Mouse (Mus musculus) liver, adult 2 months (tissue): ENCODE measurements around the gene Krt77. TPM values are rescaled to one million over a fixed set of nuclear protein-coding genes. Genes with fewer than 3 reads are reported as not detected.

Source experiments
- DNase-seq: peaks from one replicate; pipeline ENCODE4 v3.0.0-alpha.2; 2011; ENCODE audit warnings: low read depth, low spot score; ENCODE audit errors: extremely low read depth
- H3K27ac ChIP-seq: fragments of 200-500 bp; replicated peaks from 2 replicates; pipeline ENCODE4 v1.5.1; 2012; ENCODE audit warnings: low read depth, mild to moderate bottlenecking, control low read depth, inconsistent platforms, low read length; ENCODE audit not compliant: insufficient read depth
- H3K27me3 ChIP-seq: fragments of 200-500 bp; 2 replicates; pipeline ENCODE4 v1.6.1; 2012; ENCODE audit warnings: mild to moderate bottlenecking, moderate library complexity, low read length, inconsistent platforms; ENCODE audit not compliant: control insufficient read depth, insufficient read depth
- H3K36me3 ChIP-seq: fragments of 200-500 bp; 2 replicates; pipeline ENCODE4 v1.6.1; 2012; ENCODE audit warnings: low read length, inconsistent platforms; ENCODE audit not compliant: control insufficient read depth, insufficient read depth
- H3K4me1 ChIP-seq: fragments of 200-500 bp; 2 replicates; pipeline ENCODE4 v1.6.1; 2011; ENCODE audit warnings: low read length; ENCODE audit not compliant: control insufficient read depth, insufficient read depth
- H3K4me3 ChIP-seq: fragments of 200-500 bp; 2 replicates; pipeline ENCODE4 v1.5.1; 2011; ENCODE audit warnings: low read depth, mild to moderate bottlenecking, control low read depth, low read length, moderate library complexity; ENCODE audit not compliant: insufficient read depth
- H3K79me2 ChIP-seq: fragments of 200-500 bp; 2 replicates; pipeline ENCODE4 v1.6.1; 2012; ENCODE audit warnings: inconsistent platforms, mild to moderate bottlenecking, low read length, moderate library complexity; ENCODE audit not compliant: control insufficient read depth, insufficient read depth
- H3K9ac ChIP-seq: fragments of 200-500 bp; 2 replicates; pipeline ENCODE4 v1.6.1; 2012; ENCODE audit warnings: low read depth, mild to moderate bottlenecking, control low read depth, inconsistent platforms, low read length
- CTCF ChIP-seq: fragments of 200-500 bp; IDR thresholded peaks from 2 replicates; pipeline ENCODE4 v1.5.1; 2011; ENCODE audit warnings: low read depth, low read length, control low read depth
- POLR2A ChIP-seq: fragments of 200-500 bp; IDR thresholded peaks from 2 replicates; pipeline ENCODE4 v1.6.1; 2011; ENCODE audit warnings: low read length, control low read depth; ENCODE audit not compliant: insufficient read depth; ENCODE audit errors: extremely low read depth
- whole genome bisulfite sequencing: fragments of 180-500 bp; shearing (Covaris S2); methylation state at CpG from one replicate; pipeline ENCODE4 v1.1.7; 2018; 5-methylcytosine and 5-hydroxymethylcytosine counted together
- polyA plus RNA-seq: library from polyadenylated mRNA; depleted of rRNA; stranded (reverse); fragments of >200 nt; gene quantifications from 2 replicates; pipeline ENCODE4 v1.2.3, GENCODE M21; 2012
- total RNA-seq: library from RNA; depleted of rRNA; stranded (reverse); fragments of >200 nt; gene quantifications from 2 replicates; pipeline ENCODE4 v1.2.3, GENCODE M21; 2014

The Krt77 gene
- total and polyA plus RNA-seq, 2 experiments: not detected

GRCm38 (mm10) chr15:101850694-101851093 is 18.8 kb downstream of the Krt77 start, which contains the start of gene Krt1:
Krt1 (minus strand) TSS chr15:101850794.
- TF ChIP-seq CTCF (no peak), POLR2A (no peak)
- Histone ChIP-seq H3K27me3 (peaks cover 10% of the 10 kb centered on the region), H3K9ac (no peak within 1 kb of the TSS), H3K79me2 (no peaks in the 10 kb centered on the region), H3K27ac (no peak within 1 kb of the TSS), H3K4me3 (no peak within 1 kb of the TSS), H3K4me1 (no peaks in the 10 kb centered on the region), H3K36me3 (no peaks in the 10 kb centered on the region)
- DNase-seq: no peak
- WGBS: 68% methylated on average over 6 of the region's 6 CpGs

DNA sequence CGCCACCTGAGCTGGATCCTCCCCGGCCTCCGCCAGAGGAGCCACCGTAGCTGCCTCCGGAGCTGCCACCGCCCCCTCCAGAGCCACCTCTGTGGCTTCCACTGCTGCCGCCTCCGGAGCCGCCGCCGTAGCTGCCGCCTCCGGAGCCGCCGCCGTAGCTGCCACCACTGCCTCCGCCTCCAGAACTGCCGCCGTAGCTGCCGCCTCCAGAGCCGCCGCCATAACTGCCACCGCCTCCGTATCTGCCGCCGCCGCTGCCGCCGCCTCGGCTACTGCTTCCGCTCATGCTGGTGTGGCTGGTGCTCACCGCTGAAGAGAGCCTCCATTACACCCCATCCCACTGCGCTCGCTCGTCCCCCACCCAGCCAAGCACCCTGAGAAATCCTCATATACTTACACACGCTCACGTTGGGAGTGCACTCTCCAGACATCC is 23.5 kb downstream of the Krt77 start:
- Histone ChIP-seq H3K4me3 (peak overlapping the region; percentile 30; the same call in 1 of the 2 replicates), H3K27me3 (peaks cover 19% of the 10 kb centered on the region), H3K4me1 (no peaks in the 10 kb centered on the region), H3K36me3 (no peaks in the 10 kb centered on the region), H3K9ac (peak overlapping the region; percentile 44), H3K27ac (no peak overlapping the region), H3K79me2 (no peaks in the 10 kb centered on the region)
- no peak for DNase-seq
- TF ChIP-seq CTCF: no peak
- TF ChIP-seq POLR2A: no peak
- WGBS: 4% methylated on average over 32 of the region's 37 CpGs

DNA sequence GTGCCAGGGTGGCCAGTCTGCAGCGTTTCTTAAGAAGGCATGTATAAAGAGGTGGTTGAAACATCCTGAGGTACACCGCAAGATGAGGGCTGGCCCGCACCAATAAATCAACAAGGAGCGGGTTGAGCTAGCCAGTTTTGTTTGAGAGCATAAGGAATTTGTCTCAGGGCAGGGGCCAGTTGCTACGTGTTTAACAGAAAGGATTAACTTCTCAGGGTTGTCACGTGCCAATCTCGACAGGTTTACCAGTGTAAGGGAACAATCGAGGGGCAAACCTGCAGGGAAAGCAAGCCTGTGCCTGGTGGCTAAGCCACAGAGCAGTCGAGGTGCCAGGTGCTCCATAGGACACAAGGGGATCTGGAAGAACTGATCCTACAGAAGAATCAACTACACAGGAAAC is 26.3 kb downstream of the Krt77 start:
- Histone ChIP-seq H3K79me2 (no peaks in the 10 kb centered on the region), H3K4me1 (no peaks in the 10 kb centered on the region), H3K4me3 (no peak overlapping the region), H3K27ac (no peak overlapping the region), H3K36me3 (no peaks in the 10 kb centered on the region), H3K9ac (no peak overlapping the region), H3K27me3 (peaks cover 19% of the 10 kb centered on the region)
- no peak for DNase-seq
- 48% methylated on average over 9 of the region's 9 CpGs for WGBS
- TF ChIP-seq POLR2A: no peak
- no peak for TF ChIP-seq CTCF

GRCm38 (mm10) chr15:101834784-101835328 is 34.6 kb downstream of the Krt77 start:
- no peak for TF ChIP-seq POLR2A
- TF ChIP-seq CTCF: no peak
- Histone ChIP-seq H3K9ac (no peak overlapping the region), H3K36me3 (no peaks in the 10 kb centered on the region), H3K27ac (no peak overlapping the region), H3K4me1 (no peaks in the 10 kb centered on the region), H3K27me3 (peaks cover 3% of the 10 kb centered on the region; the same call in 1 of the 2 replicates), H3K79me2 (no peaks in the 10 kb centered on the region), H3K4me3 (no peak overlapping the region)
- DNase-seq: no peak
- 46% methylated on average over 5 of the region's 5 CpGs for WGBS

DNA sequence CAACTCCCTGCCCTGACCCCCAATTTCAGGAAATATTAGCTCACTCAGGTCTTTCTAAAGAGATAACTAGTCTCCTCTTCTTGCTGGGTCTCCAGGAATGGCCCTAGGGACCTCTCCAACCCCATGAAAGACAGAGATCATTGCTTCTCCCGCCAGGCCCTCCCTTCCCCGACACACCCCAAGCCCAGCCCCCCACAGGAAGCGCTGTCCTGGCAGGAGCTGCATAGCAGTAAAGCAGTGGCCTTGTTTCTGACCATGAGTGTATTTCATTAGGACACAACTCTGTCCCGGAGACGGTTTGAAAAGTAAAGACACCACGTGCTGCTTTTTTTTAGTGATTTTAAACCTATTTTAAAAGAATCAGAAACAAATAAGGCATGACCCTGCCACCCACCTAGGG is 36.4 kb downstream of the Krt77 start:
- Histone ChIP-seq H3K79me2 (no peaks in the 10 kb centered on the region), H3K9ac (no peak overlapping the region), H3K4me1 (no peaks in the 10 kb centered on the region), H3K27ac (no peak overlapping the region), H3K27me3 (peaks cover 3% of the 10 kb centered on the region; the same call in 1 of the 2 replicates), H3K36me3 (no peaks in the 10 kb centered on the region), H3K4me3 (no peak overlapping the region)
- DNase-seq: no peak
- 46% methylated on average over 6 of the region's 6 CpGs for WGBS
- TF ChIP-seq CTCF: no peak
- no peak for TF ChIP-seq POLR2A

- Histone ChIP-seq H3K27me3 (no peaks in the 10 kb centered on the region; the same call in 1 of the 2 replicates), H3K36me3 (no peaks in the 10 kb centered on the region), H3K4me1 (no peaks in the 10 kb centered on the region), H3K79me2 (no peaks in the 10 kb centered on the region), H3K9ac (no peak overlapping the region), H3K4me3 (no peak overlapping the region), H3K27ac (no peak overlapping the region)
- no peak for DNase-seq
- no peak for TF ChIP-seq POLR2A
- TF ChIP-seq CTCF: no peak
- WGBS: 69% methylated on average over 5 of the region's 5 CpGs
Observed at GRCm38 (mm10) chr15:101829441-101829840, 40.1 kb downstream of the Krt77 start.
